Mouse (Mus musculus): ENCODE measurements around the gene Zscan20. TPM values are rescaled to one million over a fixed set of nuclear protein-coding genes. Genes with fewer than 3 reads are reported as not detected.

Zscan20 gene
- polyA plus RNA-seq (2014; fragmentation: Illumina TruSeq; extraction: RNeasy Lipid Tissue Mini Kit (QIAGEN cat#74804); ENCODE audit: low read depth, low replicate concordance) = 1.8 TPM

DNA sequence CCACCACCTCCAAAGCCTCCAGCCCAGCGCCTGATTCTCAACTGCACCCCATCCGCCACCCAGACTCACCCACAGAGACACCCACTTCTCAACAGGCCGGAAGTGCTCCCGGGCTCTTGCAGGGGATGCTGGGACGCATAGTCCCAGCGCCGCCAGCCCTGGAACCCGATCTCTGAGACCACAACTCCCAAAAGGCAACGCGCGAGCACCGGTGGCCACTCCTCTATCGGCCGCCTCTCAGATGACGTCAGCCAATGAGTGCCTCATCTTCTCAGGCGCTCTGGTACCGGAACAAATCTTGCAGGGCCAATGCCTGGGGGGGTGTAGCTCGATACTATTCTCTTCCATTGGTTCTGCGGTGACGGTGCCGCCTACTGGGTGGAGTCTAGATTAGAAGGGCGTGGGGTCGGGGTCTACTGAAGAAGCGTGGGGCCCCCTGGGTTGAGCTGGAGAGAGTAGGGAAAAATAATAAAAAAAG lies at the start of gene Zscan20:
Gene Zscan20, minus strand, starts transcription at position 174 of the 478 bp plus-strand sequence.

DNA sequence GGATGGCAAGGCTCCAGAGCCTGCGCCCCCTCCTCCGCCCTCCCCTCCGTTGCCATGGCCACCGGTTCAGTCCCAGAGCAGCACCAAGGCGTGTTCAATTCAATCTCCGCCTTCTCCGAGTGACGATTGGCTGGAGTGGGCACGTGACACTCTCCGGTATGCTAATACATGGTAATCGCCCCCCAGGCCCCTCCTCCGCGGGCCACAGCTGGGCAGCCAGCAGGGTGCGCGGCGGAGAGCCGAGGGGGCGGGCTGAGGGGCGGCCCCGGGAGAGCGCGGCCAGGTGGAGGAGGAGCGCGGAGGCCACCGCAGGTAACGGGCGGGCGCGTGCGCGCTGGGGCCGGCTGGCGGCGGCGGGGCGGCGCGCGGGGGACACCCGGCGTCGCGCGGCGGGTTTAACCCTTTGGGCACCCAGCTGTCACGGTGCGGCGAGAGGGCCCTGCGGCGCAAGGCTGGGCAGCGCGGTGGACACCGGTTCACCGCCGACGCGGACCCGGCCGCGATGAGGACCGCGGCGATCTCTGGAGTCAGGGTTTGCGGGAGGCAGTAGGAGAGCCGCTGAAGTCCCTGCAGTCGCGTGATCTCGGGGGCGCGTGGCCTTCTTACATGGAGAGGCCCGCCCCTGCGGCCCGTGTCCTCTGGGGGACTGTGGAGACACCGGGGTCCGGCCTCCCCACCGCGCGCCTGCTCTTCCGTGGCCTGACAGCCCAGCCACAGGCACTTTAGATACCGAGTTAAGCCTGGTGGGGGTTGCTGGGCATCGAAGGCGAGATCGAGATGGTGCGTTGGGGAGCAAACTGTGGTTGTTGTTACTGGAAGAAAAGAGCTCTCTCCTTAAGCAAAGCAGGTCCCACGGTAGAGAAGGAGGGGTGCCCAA lies 44.8 kb upstream of the Zscan20 start, which contains the start of gene Phc2:
Gene Phc2, plus strand, starts transcription at position 198 of the 877 bp plus-strand sequence.

DNA sequence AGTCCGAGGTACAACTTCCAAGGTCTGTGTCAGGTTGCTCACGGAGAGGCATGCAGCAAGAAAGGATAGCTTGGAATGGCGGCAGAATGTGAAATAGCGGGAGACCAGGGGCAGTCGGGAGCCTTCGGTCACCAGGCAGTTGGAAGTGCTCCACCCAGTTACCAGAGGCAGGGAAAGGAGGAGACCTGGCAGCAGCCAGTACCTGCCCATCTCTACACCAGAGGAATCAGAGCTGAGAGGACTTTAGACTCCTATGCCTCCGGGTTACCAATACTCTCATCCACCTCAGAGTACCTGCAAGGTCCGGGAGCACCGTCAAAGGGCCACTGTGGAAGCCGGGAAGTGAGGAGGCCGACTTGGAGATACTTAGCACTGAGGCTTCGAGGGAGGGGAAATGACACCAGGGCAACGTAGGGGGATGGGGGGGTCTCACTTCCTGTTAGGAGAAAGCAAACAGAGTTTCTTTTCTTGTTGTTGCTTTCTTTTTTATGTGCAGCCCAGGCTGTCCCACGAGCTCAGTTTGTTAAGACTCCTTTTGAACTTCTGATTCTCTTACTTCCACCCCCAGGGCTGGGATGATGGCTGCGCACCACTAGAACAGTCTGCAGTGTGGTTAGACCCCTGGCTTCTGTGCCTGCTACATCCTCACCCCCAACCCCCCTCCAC lies 8.5 kb upstream of the Zscan20 start, which contains the start of gene Tlr12:
Gene Tlr12, minus strand, starts transcription at position 374 of the 666 bp plus-strand sequence.

Other genes starting within 250 kb of the Zscan20 start
- gene Tlr12, start 8.5 kb upstream of the Zscan20 start, polyA plus RNA-seq (2014; fragmentation: Illumina TruSeq; extraction: RNeasy Lipid Tissue Mini Kit (QIAGEN cat#74804); ENCODE audit: low read depth, low replicate concordance) = 0.36 TPM
- 0.53 TPM for gene Phc2, start 44.6 kb upstream of the Zscan20 start, polyA plus RNA-seq (2014; fragmentation: Illumina TruSeq; extraction: RNeasy Lipid Tissue Mini Kit (QIAGEN cat#74804); ENCODE audit: low read depth, low replicate concordance)
- gene A3galt2, start 145.3 kb upstream of the Zscan20 start, polyA plus RNA-seq (2014; fragmentation: Illumina TruSeq; extraction: RNeasy Lipid Tissue Mini Kit (QIAGEN cat#74804); ENCODE audit: low read depth, low replicate concordance) = not detected
- gene Zfp362, start 195.9 kb upstream of the Zscan20 start, polyA plus RNA-seq (2014; fragmentation: Illumina TruSeq; extraction: RNeasy Lipid Tissue Mini Kit (QIAGEN cat#74804); ENCODE audit: low read depth, low replicate concordance) = 4.2 TPM

All from kidney, adult 10 weeks (tissue).